14 mouse cellular contexts compared by ENCODE assay signal in genomic region chr6:50032894-50033595, GRCm38 (mm10).
DNase-seq lines count a peak whose midpoint lies in the region; ATAC-seq and TF ChIP-seq lines count a peak whose summit lies in the region.
"Had no signal": no experiment of that assay in that cellular context is flagged by ENCODE, and none has a peak within 500 bp of the region (broad histone marks: within the 10 kb centered on the region; RNA-seq: fewer than 3 reads in every experiment).

No protein-coding gene starts in this region.

- peaks cover 19% of the 10 kb centered on the region for H3K4me1 ChIP-seq in forebrain, embryonic 10.5 days
- no peaks in the 10 kb centered on the region for H3K4me1 ChIP-seq in forebrain, embryonic 11.5 days (replicated peaks; ENCODE audit: control insufficient read depth, insufficient read depth, low read length)
- peaks cover 20% of the 10 kb centered on the region for H3K4me1 ChIP-seq in kidney, embryonic 15.5 days
- H3K4me1 ChIP-seq in hindbrain, embryonic 16.5 days (ENCODE audit: control insufficient read depth, insufficient read depth, low read depth, low read length), result peaks cover 10% of the 10 kb centered on the region
- no peaks in the 10 kb centered on the region for H3K4me1 ChIP-seq in intestine, embryonic 16.5 days (ENCODE audit: control insufficient read depth, insufficient read depth, low read length)
- H3K4me1 ChIP-seq in liver, postnatal 0 days (ENCODE audit: insufficient read depth), result peaks cover 2% of the 10 kb centered on the region; the same call in 1 of the 2 replicates

- TF ChIP-seq CTCF in brain, embryonic 14.5 days (IDR thresholded peaks at IDR 0.05; ENCODE audit: borderline replicate concordance, extremely low read depth, insufficient read depth, insufficient read length), result peak; percentile 14; the same call in 1 of the 2 replicates
- TF ChIP-seq CTCF in liver, postnatal 0 days (IDR thresholded peaks at IDR 0.05; ENCODE audit: low read depth), result no peak

- 78% methylated on average over 15 of the region's 15 CpGs for WGBS in forebrain, embryonic 10.5 days
- WGBS in forebrain, embryonic 11.5 days, result 73% methylated on average over 15 of the region's 15 CpGs
- 58% methylated on average over 15 of the region's 15 CpGs for WGBS in kidney, embryonic 15.5 days
- WGBS in hindbrain, embryonic 16.5 days, result 47% methylated on average over 15 of the region's 15 CpGs
- 55% methylated on average over 15 of the region's 15 CpGs for WGBS in intestine, embryonic 16.5 days
- 62% methylated on average over 15 of the region's 15 CpGs for WGBS in liver, postnatal 0 days (ENCODE audit: insufficient replicate concordance)

- H3K4me2 ChIP-seq in forebrain, embryonic 11.5 days (ENCODE audit: low read depth, low read length, severe bottlenecking), result no peak overlapping the region
- 0 out of 2 replicates have a peak overlapping the region, but pooled peaks have one; percentile 20 for H3K4me2 ChIP-seq in kidney, embryonic 15.5 days
- peak overlapping the region; percentile 18 for H3K4me2 ChIP-seq in hindbrain, embryonic 16.5 days (ENCODE audit: low read length)
- no peak overlapping the region for H3K4me2 ChIP-seq in intestine, embryonic 16.5 days (ENCODE audit: low read depth, low read length)
- no peak overlapping the region for H3K4me2 ChIP-seq in liver, postnatal 0 days (ENCODE audit: low read depth, low read length)
- H3K4me2 ChIP-seq: liver, embryonic 12.5 days had no signal

- no peak for TF ChIP-seq POLR2A in brain, embryonic 14.5 days (IDR thresholded peaks at IDR 0.05; ENCODE audit: borderline replicate concordance, extremely low read depth, insufficient read depth, insufficient read length, poor library complexity, severe bottlenecking)

- DNase-seq in forebrain, embryonic 10.5 days (ENCODE audit: extremely low spot score, low spot score), result no peak
- no peak for DNase-seq in forebrain, embryonic 11.5 days (ENCODE audit: low spot score)
- no peak for DNase-seq in kidney, adult 9 months
- peak; percentile 51 for DNase-seq in brain, embryonic 14.5 days (ENCODE audit: low read depth)
- no peak for DNase-seq in liver, postnatal 0 days
- DNase-seq: adrenal gland, adult 2 months; gastrocnemius, adult 2 months; kidney, adult 2 months; lung, postnatal 4 days; thymus, postnatal 36 days had no signal

- no peak for TF ChIP-seq EP300 in liver, postnatal 0 days (IDR thresholded peaks at IDR 0.05; ENCODE audit: low read depth)

- no peak for ATAC-seq in forebrain, embryonic 11.5 days (replicated peaks; ENCODE audit: low FRiP score)
- ATAC-seq in kidney, embryonic 15.5 days (replicated peaks; ENCODE audit: low FRiP score), result no peak
- ATAC-seq in hindbrain, embryonic 16.5 days, result peak; percentile 86
- no peak for ATAC-seq in intestine, embryonic 16.5 days
- ATAC-seq in liver, postnatal 0 days, result no peak
- ATAC-seq: liver, embryonic 12.5 days had no signal

- H3K4me3 ChIP-seq in forebrain, embryonic 10.5 days, result no peak overlapping the region
- no peak overlapping the region for H3K4me3 ChIP-seq in forebrain, embryonic 11.5 days (ENCODE audit: low read depth, low read length)
- no peak overlapping the region for H3K4me3 ChIP-seq in kidney, embryonic 15.5 days (replicated peaks)
- H3K4me3 ChIP-seq in hindbrain, embryonic 16.5 days (ENCODE audit: low read length), result no peak overlapping the region
- no peak overlapping the region for H3K4me3 ChIP-seq in intestine, embryonic 16.5 days (ENCODE audit: low read length)
- H3K4me3 ChIP-seq in liver, postnatal 0 days (ENCODE audit: low read depth, low read length), result no peak overlapping the region
- H3K4me3 ChIP-seq: gastrocnemius, adult 2 months; liver, embryonic 12.5 days had no signal

- no peak overlapping the region for H3K9ac ChIP-seq in forebrain, embryonic 11.5 days (ENCODE audit: low read length)
- no peak overlapping the region for H3K9ac ChIP-seq in kidney, embryonic 15.5 days
- H3K9ac ChIP-seq in hindbrain, embryonic 16.5 days (ENCODE audit: low read depth, low read length), result no peak overlapping the region
- no peak overlapping the region for H3K9ac ChIP-seq in intestine, embryonic 16.5 days (ENCODE audit: low read depth, low read length)
- H3K9ac ChIP-seq in liver, postnatal 0 days (replicated peaks), result no peak overlapping the region
- H3K9ac ChIP-seq: liver, embryonic 12.5 days had no signal

- no peaks in the 10 kb centered on the region for H3K36me3 ChIP-seq in forebrain, embryonic 10.5 days (replicated peaks)
- no peaks in the 10 kb centered on the region for H3K36me3 ChIP-seq in forebrain, embryonic 11.5 days (ENCODE audit: control insufficient read depth, insufficient read depth, low read length)
- no peaks in the 10 kb centered on the region for H3K36me3 ChIP-seq in kidney, embryonic 15.5 days
- no peaks in the 10 kb centered on the region for H3K36me3 ChIP-seq in hindbrain, embryonic 16.5 days (ENCODE audit: control insufficient read depth, insufficient read depth, low read length)
- H3K36me3 ChIP-seq in intestine, embryonic 16.5 days (ENCODE audit: control insufficient read depth, insufficient read depth, low read length), result no peaks in the 10 kb centered on the region
- H3K36me3 ChIP-seq in liver, postnatal 0 days (replicated peaks; ENCODE audit: insufficient read depth, low read length), result no peaks in the 10 kb centered on the region
- H3K36me3 ChIP-seq: liver, embryonic 12.5 days had no signal

- H3K27me3 ChIP-seq in forebrain, embryonic 10.5 days (ENCODE audit: poor library complexity, severe bottlenecking), result no peaks in the 10 kb centered on the region
- H3K27me3 ChIP-seq in forebrain, embryonic 11.5 days (ENCODE audit: control insufficient read depth, insufficient read depth, low read length), result no peaks in the 10 kb centered on the region
- H3K27me3 ChIP-seq in kidney, embryonic 15.5 days, result 0 out of 2 replicates have a peak, but pooled peaks cover 3% of the 10 kb centered on the region
- no peaks in the 10 kb centered on the region; the same call in 1 of the 2 replicates for H3K27me3 ChIP-seq in hindbrain, embryonic 16.5 days (replicated peaks; ENCODE audit: control insufficient read depth, insufficient read depth, low read length)
- no peaks in the 10 kb centered on the region for H3K27me3 ChIP-seq in intestine, embryonic 16.5 days (replicated peaks; ENCODE audit: control insufficient read depth, insufficient read depth, low read length)
- H3K27me3 ChIP-seq in liver, postnatal 0 days (ENCODE audit: insufficient read depth, low read length), result 0 out of 2 replicates have a peak, but pooled peaks cover 4% of the 10 kb centered on the region
- H3K27me3 ChIP-seq: liver, embryonic 12.5 days had no signal

- 0 out of 2 replicates have a peak overlapping the region, but pooled peaks have one; percentile 12 for H3K27ac ChIP-seq in forebrain, embryonic 10.5 days
- H3K27ac ChIP-seq in forebrain, embryonic 11.5 days (ENCODE audit: low read depth, low read length), result no peak overlapping the region
- no peak overlapping the region for H3K27ac ChIP-seq in kidney, embryonic 15.5 days
- no peak overlapping the region for H3K27ac ChIP-seq in hindbrain, embryonic 16.5 days (ENCODE audit: low read depth, low read length)
- no peak overlapping the region for H3K27ac ChIP-seq in intestine, embryonic 16.5 days (ENCODE audit: low read length)
- H3K27ac ChIP-seq in liver, postnatal 0 days (ENCODE audit: low read depth), result no peak overlapping the region
- H3K27ac ChIP-seq: gastrocnemius, adult 2 months; liver, embryonic 12.5 days had no signal

- no peaks in the 10 kb centered on the region for H3K9me3 ChIP-seq in forebrain, embryonic 10.5 days
- H3K9me3 ChIP-seq in forebrain, embryonic 11.5 days (ENCODE audit: control insufficient read depth, low read length), result no peaks in the 10 kb centered on the region
- no peaks in the 10 kb centered on the region for H3K9me3 ChIP-seq in kidney, embryonic 15.5 days (replicated peaks)
- H3K9me3 ChIP-seq in hindbrain, embryonic 16.5 days (ENCODE audit: control insufficient read depth, low read length), result no peaks in the 10 kb centered on the region
- H3K9me3 ChIP-seq in intestine, embryonic 16.5 days (ENCODE audit: control insufficient read depth, low read length), result no peaks in the 10 kb centered on the region
- no peaks in the 10 kb centered on the region for H3K9me3 ChIP-seq in liver, postnatal 0 days (ENCODE audit: low read length)
- H3K9me3 ChIP-seq: liver, embryonic 12.5 days had no signal

Comparison
In these comparisons a context has a peak if more than half of its experiments do, and no peak if none do; other contexts are left out.
1. H3K4me2 ChIP-seq: peak in kidney, embryonic 15.5 days (single experiment) and hindbrain, embryonic 16.5 days (single experiment); none in forebrain, embryonic 11.5 days (single experiment), intestine, embryonic 16.5 days (single experiment) and liver, postnatal 0 days (single experiment).